Mouse (Mus musculus) heart, embryonic 14.5 days (tissue): ENCODE results near the gene Dnah7c. TPM values are rescaled to one million over a fixed set of nuclear protein-coding genes. Genes with fewer than 3 reads are reported as not detected.

Experiments
- ATAC-seq: fragments of 200-750 bp; cut with Nextera tagmentation; 2 replicates; pipeline ENCODE4 v1.8.0; 2017; ENCODE audit warnings: low read depth, moderate TSS enrichment; ENCODE audit not compliant: insufficient number of reproducible peaks, insufficient read depth, low FRiP score
- H3K27ac ChIP-seq, 2 experiments: fragments of 200-500 bp in 1 of 2; fragments of 300-500 bp in 1 of 2; sonication (generic) in 1 of 2; replicated peaks in 1 of 2; 2 replicates each; pipeline ENCODE4 v1.5.1; 2012 to 2014; ENCODE audit warnings: low read depth in 2 of 2, low read length in 2 of 2, control low read depth in 1 of 2, mild to moderate bottlenecking in 1 of 2, mixed read lengths in 1 of 2; ENCODE audit not compliant: control insufficient read depth in 1 of 2, insufficient read depth in 1 of 2
- H3K27me3 ChIP-seq: fragments of 300-500 bp; sonication (generic); 2 replicates; pipeline ENCODE4 v1.6.1; 2014; ENCODE audit warnings: mild to moderate bottlenecking, low read length, control low read depth; ENCODE audit not compliant: control insufficient read depth, insufficient read depth
- H3K36me3 ChIP-seq: fragments of 300-500 bp; sonication (generic); 2 replicates; pipeline ENCODE4 v1.6.1; 2014; ENCODE audit warnings: mild to moderate bottlenecking, control low read depth, low read length, mixed read lengths; ENCODE audit not compliant: control insufficient read depth, insufficient read depth
- H3K4me1 ChIP-seq, 2 experiments: fragments of 200-500 bp in 1 of 2; fragments of 300-500 bp in 1 of 2; sonication (generic) in 1 of 2; 2 replicates each; pipeline ENCODE4 v1.6.1; 2012 to 2014; ENCODE audit warnings: low read length in 2 of 2, control low read depth in 1 of 2, mixed read lengths in 1 of 2; ENCODE audit not compliant: control insufficient read depth in 2 of 2, insufficient read depth in 2 of 2
- H3K4me2 ChIP-seq: fragments of 300-500 bp; sonication (generic); 2 replicates; pipeline ENCODE4 v1.6.1; 2014; ENCODE audit warnings: mild to moderate bottlenecking, low read length
- H3K4me3 ChIP-seq, 2 experiments: fragments of 200-500 bp in 1 of 2; fragments of 300-500 bp in 1 of 2; sonication (generic) in 1 of 2; 2 replicates each; pipeline ENCODE4 v1.5.1; 2012 to 2014; ENCODE audit warnings: low read length in 2 of 2, mild to moderate bottlenecking in 2 of 2, control low read depth in 1 of 2, low read depth in 1 of 2, moderate library complexity in 1 of 2; ENCODE audit not compliant: control insufficient read depth in 1 of 2, insufficient read depth in 1 of 2
- H3K9ac ChIP-seq: fragments of 300-500 bp; sonication (generic); 2 replicates; pipeline ENCODE4 v1.6.1; 2014; ENCODE audit warnings: mild to moderate bottlenecking, low read length
- H3K9me3 ChIP-seq: fragments of 300-500 bp; sonication (generic); 2 replicates; pipeline ENCODE4 v1.6.1; 2016; ENCODE audit warnings: low read length, control low read depth; ENCODE audit not compliant: control insufficient read depth
- WGBS: fragments of 180-500 bp; shearing (Covaris S2); extraction: QIAGEN DNeasy Blood & Tissue Kit; methylation state at CpG from one replicate; pipeline ENCODE4 v1.1.7; 2014; 5-methylcytosine and 5-hydroxymethylcytosine counted together
- polyA plus RNA-seq: library from polyadenylated mRNA; unstranded; fragments of >200 nt; fragmentation: Nextera tagmentation; extraction: Ambion mirVana; gene quantifications from 2 replicates; pipeline ENCODE4 v1.2.1, GENCODE M21; 2014

The Dnah7c gene
- polyA plus RNA-seq, 1 experiment from 2014 or later, result 0.07 TPM

DNA sequence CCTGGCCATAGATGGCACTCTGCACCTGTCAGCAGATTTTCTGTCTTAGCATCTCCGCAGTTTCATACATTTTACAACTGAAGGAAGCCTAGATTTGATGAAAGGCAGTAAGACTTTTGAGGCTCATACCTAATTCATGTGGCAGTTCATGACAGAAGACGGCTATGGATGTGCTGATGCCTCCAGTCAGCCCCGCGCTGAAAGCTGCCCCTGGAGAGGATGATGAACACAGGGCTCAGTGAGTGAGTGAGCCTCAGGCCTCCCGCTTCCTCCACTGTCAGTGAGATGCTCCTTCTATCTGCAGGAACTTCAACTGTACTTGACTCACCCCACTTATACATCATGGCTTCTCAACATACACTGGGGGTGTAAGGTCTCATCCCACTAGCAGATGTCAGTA, 392.5 kb downstream of the Dnah7c start:
- ATAC-seq, result no peak
- 87% methylated on average over 5 of the region's 5 CpGs for WGBS
- peaks cover 37% of the 10 kb centered on the region for H3K36me3 ChIP-seq

GRCm38 (mm10) chr1:46822256-46822972, 397.0 kb downstream of the Dnah7c start:
- Histone ChIP-seq H3K4me2 (no peak overlapping the region), H3K27ac (no peak overlapping the region), H3K27me3 (no peaks in the 10 kb centered on the region), H3K9me3 (no peaks in the 10 kb centered on the region), H3K9ac (no peak overlapping the region), H3K4me3 (no peak overlapping the region), H3K36me3 (peaks cover 48% of the 10 kb centered on the region), H3K4me1 (no peaks in the 10 kb centered on the region)
- WGBS, result 76% methylated on average over 4 of the region's 4 CpGs
- ATAC-seq, result no peak

More for the DNA sequence above, 392.5 kb downstream of the Dnah7c start:
- Histone ChIP-seq H3K9ac (no peak overlapping the region), H3K4me3 (no peak overlapping the region), H3K9me3 (no peaks in the 10 kb centered on the region), H3K4me2 (no peak overlapping the region), H3K4me1 (no peaks in the 10 kb centered on the region), H3K27me3 (no peaks in the 10 kb centered on the region), H3K27ac (no peak overlapping the region)

DNA sequence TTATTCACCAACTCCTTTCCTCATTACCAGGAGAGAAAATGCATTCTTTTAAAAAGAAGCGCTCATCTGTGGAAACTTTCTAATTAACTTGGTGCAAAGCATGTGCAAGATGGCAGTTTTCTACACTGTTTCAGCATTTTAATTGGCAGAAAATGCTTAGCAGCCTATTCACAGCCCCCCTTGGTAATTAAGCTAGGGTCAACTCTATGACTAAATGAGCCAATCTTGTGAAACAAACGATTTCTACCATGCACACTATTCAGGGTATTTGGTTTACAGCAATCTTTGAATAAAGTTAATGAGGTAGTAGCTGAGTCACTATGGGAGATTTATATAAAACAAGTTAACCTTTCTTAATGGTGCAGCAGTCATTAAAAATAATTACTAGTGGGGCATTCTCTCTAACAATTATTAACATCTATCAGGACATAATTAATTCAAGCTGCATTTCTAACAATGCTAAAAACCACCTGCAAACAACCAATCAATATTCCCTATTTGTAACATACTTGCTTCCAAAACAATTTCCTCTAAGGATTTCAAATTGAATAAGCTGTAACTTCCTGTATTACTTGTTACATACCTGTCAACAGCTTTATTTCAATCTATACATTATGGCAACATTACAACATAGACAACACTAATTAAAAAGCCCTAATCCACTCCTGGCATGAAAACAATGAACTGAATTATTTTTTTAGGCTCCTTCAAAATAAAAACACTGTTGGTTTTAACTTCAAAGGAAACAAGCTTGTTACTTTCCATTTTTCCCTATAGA, 404.9 kb downstream of the Dnah7c start:
- Histone ChIP-seq H3K36me3 (peaks cover 23% of the 10 kb centered on the region), H3K4me2 (no peak overlapping the region), H3K27ac (no peak overlapping the region), H3K9me3 (no peaks in the 10 kb centered on the region), H3K27me3 (no peaks in the 10 kb centered on the region), H3K9ac (no peak overlapping the region), H3K4me3 (no peak overlapping the region), H3K4me1 (no peaks in the 10 kb centered on the region)
- ATAC-seq, result no peak
- WGBS, result 90% methylated on average over 2 of the region's 2 CpGs

DNA sequence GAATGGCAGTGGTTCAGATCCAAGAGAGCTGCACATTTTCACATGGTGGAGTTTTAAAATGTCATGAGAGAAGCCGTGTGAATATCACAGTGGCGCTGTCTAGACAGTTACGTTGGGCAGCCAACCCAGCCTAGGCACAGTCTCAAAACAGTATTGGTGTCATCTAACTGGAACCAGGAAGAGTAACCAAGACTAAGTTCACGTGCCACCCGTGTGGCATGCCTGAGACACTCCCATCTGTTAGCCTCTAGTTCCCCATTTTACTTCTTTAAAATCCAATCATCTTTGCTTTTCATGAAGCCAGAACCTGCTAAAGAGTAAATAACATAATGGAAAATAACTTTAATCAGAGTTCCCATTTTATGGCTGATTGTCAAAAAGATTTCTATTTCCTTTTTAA, 406.5 kb downstream of the Dnah7c start:
- Histone ChIP-seq H3K4me3 (no peak overlapping the region), H3K9ac (no peak overlapping the region), H3K27me3 (no peaks in the 10 kb centered on the region), H3K4me1 (no peaks in the 10 kb centered on the region), H3K36me3 (peaks cover 21% of the 10 kb centered on the region), H3K4me2 (no peak overlapping the region), H3K9me3 (no peaks in the 10 kb centered on the region), H3K27ac (no peak overlapping the region)
- ATAC-seq, result no peak
- 85% methylated on average over 5 of the region's 5 CpGs for WGBS

- Histone ChIP-seq H3K4me3 (no peak overlapping the region), H3K36me3 (no peaks in the 10 kb centered on the region), H3K9ac (no peak overlapping the region), H3K4me1 (no peaks in the 10 kb centered on the region), H3K27me3 (no peaks in the 10 kb centered on the region), H3K9me3 (no peaks in the 10 kb centered on the region), H3K4me2 (no peak overlapping the region), H3K27ac (no peak overlapping the region)
- WGBS, result 56% methylated on average over 4 of the region's 4 CpGs
- no peak for ATAC-seq
These were observed 418.0 kb downstream of the Dnah7c start for GRCm38 (mm10) chr1:46843406-46843805.

GRCm38 (mm10) chr1:46844281-46844680, 418.9 kb downstream of the Dnah7c start:
- Histone ChIP-seq H3K4me2 (no peak overlapping the region), H3K9me3 (no peaks in the 10 kb centered on the region), H3K4me1 (no peaks in the 10 kb centered on the region), H3K27ac (no peak overlapping the region), H3K9ac (no peak overlapping the region), H3K27me3 (no peaks in the 10 kb centered on the region), H3K4me3 (no peak overlapping the region), H3K36me3 (no peaks in the 10 kb centered on the region)
- no peak for ATAC-seq
- WGBS, result 85% methylated on average over 2 of the region's 2 CpGs

DNA sequence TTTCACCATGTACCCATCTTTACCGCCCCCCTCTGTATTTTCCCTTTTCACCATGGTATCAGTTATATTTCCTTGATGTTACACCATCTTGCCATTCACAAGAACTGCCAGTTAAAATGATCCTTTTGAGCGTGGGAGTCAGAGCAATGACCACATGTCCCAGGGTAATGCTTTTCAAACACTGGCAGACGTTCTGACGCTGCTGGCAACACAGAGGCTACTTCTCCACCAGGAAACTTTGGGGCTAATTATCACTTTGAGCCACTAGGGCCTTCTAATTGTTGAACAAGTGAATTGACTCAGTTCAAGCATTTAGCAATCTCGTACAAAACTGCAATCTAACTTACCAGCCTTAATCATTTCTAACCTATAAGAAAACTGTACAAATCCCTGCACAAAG, 419.8 kb downstream of the Dnah7c start:
- Histone ChIP-seq H3K4me2 (no peak overlapping the region), H3K9me3 (no peaks in the 10 kb centered on the region), H3K9ac (no peak overlapping the region), H3K4me1 (peaks cover 0 to 4% of the 10 kb centered on the region in 2 experiments; a peak in 1 of 4 replicates), H3K27me3 (no peaks in the 10 kb centered on the region), H3K27ac (no peak overlapping the region), H3K4me3 (no peak overlapping the region), H3K36me3 (no peaks in the 10 kb centered on the region)
- no peak for ATAC-seq
- WGBS, result 64% methylated on average over 5 of the region's 5 CpGs
